Mouse (Mus musculus) erythroblast, adult 5-6 weeks (primary cell): ENCODE measurements around the gene Lasp1. TPM values are rescaled to one million over a fixed set of nuclear protein-coding genes. Genes with fewer than 3 reads are reported as not detected.
"Not testable (repeated sequence)": the region's sequence is repeated elsewhere in the genome, so short reads cannot be mapped to it uniquely, and the experiment has no call there.

ENCODE experiments used
- ATAC-seq: replicated peaks from 2 replicates; pipeline ENCODE4 v1.8.0; 2016; ENCODE audit warnings: moderate number of reproducible peaks, mild to moderate bottlenecking, moderate TSS enrichment, inconsistent platforms; ENCODE audit not compliant: poor library complexity, low FRiP score, severe bottlenecking
- total RNA-seq, 2 experiments: library from RNA; stranded (forward) in 1 of 2; stranded (reverse) in 1 of 2; fragments of 150-400 nt in 1 of 2; fragments of 200-764, 138-1000 nt in 1 of 2; gene quantifications; 2 replicates each; pipeline versions ENCODE4 v1.2.3 to v1.2.4; 2015 to 2017; ENCODE audit warnings: low replicate concordance in 2 of 2

The Lasp1 gene
- total RNA-seq, 2 experiments from 2014 or later: 54.8 to 129 TPM

DNA sequence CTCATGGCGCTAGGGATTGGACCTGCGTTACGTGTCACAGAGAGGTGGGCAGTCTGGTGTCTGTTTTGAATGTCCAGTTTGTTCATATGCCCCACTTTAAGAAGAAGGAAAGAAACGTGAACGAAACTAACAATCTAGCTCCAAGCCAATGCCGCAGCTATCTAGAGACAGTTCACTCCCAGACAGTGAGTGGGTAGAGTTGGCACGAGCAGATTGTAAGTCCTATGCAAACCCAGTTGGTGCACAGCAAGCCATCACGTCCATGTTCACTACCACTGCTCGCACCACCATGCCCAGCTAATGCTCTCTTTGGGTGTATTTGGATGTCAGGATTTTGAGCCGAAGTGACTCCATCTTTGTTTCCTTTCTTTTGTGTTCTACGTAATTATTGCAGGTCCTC, 25.4 kb downstream of the Lasp1 start:
- no peak for ATAC-seq

DNA sequence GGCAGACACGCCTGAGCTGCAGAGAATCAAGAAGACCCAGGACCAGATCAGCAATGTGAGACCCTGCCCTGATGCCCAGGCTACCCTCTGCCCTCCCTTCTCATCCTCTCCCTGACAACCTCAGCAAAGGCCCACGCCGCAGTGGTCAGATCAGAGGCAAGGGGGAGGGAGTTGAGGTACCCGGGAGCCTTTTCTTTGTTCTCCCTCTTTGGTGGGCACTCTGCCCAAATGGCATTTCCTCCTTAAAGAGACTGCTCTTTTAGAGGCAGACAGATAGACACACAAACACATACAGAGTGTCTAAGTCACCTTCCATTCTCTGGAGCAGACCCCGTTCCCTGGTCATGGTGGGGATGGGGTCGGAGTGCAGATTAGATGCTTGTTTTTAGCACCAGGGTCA, 26.1 kb downstream of the Lasp1 start:
- no peak for ATAC-seq

DNA sequence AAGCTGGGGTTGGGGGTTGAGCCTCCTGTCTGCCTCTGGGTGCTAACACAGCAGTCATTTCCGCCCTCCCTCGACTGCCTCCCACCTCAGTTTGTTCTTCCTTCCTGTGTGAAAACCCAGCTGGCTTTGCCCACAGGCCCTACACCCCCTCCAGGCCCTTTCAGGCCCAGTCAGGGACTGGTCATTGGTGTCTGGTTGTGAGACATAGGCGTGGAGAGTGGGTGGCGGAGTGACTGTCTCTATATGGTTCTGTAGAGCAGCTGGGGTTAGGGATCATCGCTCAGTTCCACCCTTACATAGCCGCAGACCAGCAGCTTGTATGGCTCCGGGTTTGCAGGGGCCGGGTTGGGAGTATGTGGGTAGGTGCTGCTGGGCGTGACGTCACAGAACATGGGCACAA, 26.5 kb downstream of the Lasp1 start:
- no peak for ATAC-seq

DNA sequence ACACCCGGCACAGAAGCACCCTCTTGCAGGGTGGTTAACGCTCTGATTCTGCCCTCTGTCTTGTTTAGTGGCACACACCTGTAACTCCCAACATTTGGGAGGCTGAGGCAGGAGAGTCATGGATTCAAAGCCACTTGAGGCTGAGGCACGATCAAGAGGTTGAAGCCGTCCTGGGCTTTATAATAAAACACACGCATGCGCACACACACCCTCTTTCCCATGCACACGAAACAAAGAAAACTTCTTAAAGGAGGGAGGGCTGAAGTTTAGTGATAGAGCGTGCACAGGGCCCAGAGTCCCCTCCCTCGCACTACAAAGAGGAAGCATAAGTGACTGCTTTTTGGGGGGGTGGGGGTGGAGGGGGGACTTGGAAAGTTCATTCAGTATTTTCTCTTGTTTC, 27.2 kb downstream of the Lasp1 start:
- no peak for ATAC-seq

DNA sequence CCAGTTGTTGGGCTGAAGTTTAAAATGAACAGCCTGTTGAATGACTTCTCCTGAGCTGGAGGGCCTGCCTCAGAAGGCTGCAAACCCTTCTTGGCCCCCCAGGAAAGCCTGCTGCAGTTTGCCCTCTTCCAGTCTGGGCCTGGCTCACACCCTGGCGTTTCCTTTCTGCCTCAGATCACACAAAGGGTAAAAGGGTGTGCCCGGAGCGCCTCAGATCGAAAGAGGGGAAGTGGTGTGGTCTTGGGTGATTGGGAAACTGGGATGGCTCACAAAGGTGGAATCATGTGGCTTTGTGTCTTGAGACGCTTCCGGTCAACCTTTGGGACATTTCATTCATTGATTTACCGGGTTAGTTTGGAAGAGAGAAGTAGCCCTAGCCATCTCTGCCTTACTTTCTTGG, 27.6 kb downstream of the Lasp1 start:
- no peak for ATAC-seq

DNA sequence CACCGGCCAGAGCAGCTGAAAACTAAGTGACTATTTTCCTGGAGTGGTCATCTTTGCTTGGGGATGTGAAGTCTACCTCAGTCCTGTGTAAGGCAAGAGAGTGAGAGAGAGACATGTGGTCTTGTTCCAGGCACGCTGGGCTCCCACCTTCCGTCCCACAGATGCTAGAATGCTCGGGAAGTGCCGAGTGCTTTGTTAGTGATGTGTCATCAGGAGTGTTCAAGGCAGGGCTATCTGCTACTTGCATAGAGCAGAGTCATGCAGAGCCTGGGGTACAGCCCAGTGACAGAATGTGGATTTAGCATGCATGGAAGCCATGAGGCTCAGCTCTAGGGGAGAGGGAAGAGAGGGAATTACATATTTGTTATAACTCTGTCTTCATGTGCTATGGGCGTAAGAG, 28.9 kb downstream of the Lasp1 start:
- ATAC-seq: no peak

DNA sequence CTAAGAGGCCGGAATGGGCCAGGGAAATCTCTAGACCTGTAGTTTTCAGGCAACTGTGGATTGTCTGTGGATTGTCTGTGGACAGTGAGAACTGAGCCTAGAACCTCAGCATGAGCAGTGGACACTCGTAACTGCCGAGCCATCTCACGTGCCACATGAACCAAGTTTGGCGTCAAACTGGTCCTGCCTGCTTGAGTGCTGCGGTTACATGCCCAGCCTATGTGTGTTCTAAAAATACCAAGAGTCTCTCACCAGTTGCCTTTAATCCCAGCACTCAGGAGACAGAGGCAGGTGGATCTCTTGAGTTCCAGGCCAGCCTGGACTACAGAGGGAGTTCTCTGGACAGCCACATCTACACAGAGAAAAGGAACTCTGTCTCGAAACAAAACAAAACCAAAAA, 30.6 kb downstream of the Lasp1 start:
- ATAC-seq: no peak

DNA sequence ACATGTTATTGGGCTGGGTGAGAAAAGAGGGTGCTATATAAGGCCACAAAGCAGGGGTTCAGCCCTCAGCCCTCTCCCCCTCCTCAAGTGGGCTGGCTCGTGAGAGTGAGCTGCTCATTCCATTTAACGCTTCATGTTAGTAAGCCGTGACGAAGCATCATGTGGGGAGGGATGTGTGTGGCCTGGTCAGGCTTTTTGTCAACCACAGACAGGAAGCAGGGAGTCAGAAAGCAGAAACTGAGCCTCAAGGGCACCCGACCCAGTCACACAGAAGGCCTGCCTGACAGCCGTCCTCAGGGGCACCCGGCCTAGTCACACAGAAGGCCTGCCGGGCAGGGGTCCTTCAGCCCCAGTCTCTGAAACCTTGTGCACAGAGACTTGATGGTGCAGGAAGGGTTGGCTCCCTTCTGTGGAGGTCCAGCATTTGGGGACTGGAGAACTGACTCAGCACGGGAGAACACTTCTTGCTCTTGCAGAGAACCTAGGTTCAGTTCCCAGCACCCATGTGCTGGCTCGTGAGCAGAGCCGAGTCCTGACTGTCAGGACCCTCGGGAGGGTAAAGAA, 31.2 kb downstream of the Lasp1 start:
- no peak for ATAC-seq

DNA sequence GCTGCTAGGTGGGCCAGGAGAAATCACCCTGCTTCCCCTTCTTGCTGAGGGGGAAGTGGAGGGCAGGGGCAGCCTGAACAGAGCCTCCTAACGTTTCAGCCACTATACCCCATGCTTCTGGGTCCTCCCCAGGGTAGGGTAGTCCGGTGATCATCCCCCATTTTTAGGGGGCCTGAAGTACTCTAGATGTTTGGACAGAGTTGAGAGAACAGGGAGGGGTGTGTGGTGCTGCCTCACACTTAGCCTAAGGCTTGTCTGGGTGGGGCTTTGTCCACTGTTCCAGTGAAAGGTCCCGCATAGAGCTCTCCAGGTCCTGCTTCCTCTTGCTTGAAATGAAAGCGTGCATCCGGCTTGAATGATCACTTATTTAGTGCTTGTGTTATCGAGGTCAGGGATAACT, 31.7 kb downstream of the Lasp1 start:
- ATAC-seq: no peak

DNA sequence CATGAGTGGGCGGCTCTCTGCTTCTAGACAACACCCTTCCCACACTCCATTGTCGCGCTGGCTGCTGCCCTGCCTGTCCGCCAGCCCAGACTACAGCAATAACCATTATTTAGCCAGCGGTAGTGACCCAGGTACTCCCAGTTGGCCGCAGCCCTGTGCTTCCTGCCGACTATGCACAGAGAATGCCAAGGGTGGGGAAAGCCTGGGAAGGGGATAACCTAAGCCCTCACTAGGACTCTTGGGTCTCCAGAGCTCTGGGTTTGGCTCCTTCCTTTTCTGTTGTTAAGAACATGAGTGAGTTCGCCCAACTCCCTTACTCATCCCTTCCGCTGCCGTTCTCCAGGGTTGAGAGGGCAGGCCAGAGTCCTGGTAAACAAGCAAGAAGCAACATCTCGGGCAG, 33.2 kb downstream of the Lasp1 start:
- no peak for ATAC-seq

DNA sequence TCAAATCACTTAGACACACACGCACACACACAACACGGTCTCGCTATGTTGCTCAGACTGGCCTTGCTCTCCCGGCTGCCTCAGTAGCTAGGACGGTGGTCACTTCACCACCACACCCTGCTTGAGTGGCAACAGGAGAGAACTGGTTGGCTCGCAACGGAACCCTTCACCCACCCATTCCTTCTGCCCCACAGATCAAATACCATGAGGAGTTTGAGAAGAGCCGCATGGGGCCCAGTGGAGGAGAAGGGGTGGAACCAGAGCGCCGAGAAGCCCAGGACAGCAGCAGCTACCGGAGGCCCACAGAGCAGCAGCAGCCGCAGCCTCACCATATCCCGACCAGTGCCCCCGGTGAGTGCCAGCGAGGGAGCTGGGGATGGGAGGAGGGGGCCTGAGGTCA, 34.6 kb downstream of the Lasp1 start:
- ATAC-seq: no peak

DNA sequence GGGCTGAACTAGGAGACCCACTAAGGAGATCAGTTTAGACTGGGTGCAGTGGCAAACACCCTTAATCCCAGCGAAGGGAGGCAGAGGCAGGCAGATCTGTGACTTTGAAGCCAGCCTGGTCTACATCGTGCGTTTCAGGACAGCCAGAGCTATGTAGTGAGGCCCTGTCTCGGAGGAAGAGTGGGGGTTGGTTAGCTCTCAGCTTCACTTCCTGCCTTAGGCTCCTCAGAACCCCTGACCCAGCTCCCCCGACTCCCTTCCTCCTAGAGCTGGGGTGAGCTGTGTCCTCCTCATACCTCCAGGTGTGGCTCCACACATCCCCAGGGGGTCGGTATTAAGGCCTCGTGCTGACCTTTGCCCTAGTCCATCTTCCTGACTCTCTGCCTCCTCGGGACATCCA, 37.7 kb downstream of the Lasp1 start:
- no peak for ATAC-seq

DNA sequence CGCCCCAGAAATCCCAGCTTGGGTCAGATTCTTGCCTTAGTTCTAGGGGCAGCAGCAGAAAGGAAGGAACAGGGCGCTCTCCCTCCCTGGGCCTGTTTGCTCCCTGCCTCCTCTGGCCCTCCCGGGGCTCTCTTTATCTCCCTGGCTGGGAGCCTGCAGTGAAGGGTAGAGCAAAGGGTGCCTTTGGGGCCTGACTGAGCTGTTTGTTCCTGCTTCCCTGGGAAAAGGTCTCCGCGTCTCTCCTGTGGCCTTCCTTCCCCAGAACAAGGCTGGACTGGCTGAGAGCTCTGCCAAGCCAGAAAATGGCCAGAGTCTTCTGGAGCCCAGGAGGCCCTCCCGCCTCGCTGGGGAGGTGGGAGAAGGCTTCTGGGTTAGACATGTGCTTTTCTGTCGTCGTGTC, 38.3 kb downstream of the Lasp1 start:
- not testable (repeated sequence) for ATAC-seq

DNA sequence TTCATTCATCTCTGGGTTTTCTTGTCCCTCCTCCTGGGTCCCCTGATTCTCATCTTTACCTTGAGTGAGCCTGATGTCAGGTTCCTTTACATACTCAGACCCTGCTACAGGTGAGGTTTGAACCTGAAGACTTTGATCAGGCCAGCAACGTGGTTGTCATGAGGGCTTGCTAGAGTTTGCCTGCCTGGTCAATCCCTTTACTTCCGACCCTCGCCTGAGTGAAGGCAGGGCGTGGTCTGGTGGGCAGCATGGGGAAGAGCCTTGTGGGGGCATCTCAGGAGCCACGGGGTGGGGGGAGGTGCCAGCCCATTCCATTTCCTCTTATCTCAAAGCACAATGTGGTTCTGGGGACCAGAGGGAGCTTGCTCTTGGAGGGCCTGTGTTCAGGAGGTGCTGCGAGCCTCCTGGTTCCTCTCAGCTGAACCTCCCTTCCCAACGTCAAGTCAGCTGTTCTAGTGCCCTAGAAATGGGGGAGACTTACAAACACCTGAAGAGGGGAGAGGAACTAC, 38.9 kb downstream of the Lasp1 start:
- no peak for ATAC-seq

DNA sequence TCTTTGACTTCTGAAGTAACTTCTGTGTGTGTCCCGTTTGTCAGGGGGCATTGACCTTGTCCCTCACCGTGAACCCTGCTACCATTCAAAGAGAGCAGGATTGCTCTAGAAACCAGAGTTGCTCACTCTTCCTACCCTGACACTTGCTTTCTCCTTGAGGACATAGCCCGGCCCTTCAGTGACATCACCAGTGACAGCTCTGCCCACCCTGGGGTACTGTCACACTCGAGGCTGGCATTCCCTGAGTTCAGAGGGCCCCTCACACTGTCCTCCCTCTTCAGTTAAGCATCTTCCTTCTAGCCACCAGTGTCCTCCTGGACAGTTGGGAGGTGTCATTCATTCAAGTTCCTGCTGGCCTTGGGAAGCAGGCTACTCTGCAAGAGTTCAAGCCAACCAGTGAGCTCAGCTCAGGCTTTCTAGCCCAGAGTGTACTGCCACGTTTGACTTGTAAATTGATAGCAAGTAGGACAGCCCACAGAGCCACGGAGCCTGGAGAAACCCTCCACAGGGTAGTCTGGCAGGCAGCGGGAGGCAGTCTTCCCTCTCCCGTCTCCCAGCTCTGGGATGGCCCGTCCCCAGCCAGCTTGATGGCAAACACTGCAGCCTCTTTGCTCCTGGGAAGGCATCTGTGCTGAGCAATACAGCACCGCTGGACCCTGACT, 40.1 kb downstream of the Lasp1 start:
- ATAC-seq: no peak

DNA sequence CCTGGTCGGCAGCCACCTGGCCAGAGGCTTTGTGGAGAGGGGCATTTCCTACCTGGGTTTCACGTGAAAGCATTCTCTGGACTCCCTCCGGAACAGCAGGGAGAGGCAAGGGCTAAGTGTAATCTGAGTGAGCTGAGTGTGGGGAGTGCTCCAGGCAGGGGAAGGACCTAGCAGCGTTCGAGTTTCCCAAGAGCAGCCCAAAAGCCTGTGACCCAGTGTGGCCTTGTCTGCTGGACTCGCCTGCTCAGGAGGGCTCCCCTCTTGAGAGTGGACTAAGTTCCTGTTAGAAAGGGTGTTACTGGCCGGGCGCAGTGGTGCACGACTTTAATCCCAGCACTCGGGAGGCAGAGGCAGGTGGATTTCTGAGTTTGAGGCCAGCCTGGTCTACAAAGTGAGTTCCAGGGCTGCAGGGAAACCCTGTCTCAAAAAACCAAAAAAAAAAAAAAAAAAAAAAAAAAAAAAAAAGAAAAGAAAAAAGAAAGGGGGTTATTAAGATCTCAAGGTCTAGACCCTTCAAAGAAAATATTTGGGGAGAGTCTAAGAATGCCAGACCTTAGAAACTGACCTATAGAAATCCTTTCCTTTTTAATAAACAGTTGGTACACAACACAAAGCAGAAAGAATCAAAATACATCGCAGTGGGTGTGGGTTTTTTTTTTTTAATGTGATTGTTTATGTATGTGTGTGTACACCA, 40.8 kb downstream of the Lasp1 start:
- ATAC-seq: no peak

DNA sequence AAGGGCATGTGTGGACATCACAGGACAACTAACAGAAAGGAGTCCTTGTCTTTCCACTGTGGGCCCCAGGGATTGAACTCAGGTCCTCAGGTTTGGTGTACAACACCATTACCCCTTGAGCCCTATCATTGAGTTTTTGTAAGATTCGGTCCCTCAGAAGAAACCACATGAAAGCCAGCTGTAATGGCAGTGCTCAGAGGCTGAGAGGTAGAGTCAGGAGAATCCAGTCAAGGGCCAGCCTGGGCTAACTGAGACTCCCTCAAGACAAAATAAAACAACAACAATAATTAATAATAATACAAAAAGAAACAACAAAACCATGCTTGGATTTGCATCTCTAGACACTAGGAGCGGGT, 41.3 kb downstream of the Lasp1 start:
- ATAC-seq: no peak

DNA sequence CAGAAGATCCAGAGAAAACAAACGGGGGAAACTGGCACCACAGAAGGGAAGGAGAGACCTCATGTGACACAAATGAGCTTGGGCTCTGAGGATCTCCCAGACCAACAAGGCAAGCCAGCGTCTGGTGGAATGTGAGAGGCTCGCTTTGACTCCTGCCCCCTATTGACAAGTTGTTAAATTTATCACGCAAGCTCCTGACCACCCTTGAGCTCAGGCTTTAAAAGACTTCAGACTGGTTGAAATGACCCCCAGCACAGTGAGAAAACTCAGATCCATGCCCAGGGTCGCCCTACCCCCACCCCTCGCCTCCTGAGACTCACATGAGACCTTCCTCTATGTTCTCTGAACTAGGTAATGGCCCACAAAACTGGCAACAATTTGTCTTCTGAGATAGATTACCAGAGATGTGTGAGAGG, 41.7 kb downstream of the Lasp1 start, which contains the start of gene B230217C12Rik:
Gene B230217C12Rik (plus strand): TSS at position 242 of the 416 bp plus-strand sequence.
- ATAC-seq: no peak

DNA sequence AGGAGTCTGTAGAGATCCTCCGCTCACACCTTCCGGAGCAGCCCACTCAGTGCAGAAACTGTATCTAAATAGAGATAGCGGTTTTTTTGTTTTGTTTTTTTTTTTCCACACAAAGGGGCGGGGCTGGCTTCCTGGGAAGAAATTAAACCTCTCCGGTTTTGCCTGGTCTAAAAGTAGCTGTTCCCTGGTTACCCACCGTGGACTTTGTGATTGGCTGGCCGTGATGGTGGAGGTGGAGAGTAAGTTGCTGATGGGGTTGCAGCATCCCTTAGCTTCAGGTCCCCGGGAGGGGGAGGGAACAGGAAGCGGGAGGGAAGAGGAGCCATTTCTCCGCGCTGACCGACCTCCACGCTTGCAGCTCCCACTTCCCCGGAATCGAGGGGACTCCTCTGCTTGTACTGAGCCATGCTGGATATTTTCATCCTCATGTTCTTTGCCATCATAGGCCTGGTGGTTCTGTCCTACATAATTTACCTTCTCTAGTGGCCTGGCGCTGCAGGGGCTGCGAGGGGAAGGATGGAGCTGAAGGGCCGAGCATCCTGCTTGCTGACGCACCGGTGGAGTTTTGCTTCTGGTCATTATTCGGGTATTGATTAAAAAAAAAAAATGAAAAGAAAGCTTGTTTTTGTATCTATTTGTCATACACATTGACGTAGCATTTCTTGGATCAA, 42.3 kb downstream of the Lasp1 start:
- no peak for ATAC-seq

DNA sequence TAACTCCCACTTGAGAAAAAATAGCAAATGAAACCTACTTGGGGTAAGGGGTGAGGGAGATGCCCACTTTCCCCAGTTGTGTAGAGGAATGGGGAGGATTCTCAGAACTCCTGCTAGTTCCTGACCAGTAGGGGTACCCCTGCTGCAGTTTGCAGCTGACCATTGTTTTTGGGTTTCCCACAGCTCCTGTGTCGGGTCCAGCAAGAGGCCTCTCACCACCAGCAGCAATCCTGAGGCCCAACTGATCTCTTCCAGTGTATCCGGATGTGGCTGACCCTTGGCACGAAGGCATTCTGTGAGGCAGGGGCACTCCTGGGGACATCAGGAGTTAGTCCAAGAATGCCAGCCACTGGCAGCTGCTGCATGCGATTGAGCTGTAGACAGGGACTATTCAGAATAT, 43.2 kb downstream of the Lasp1 start:
- ATAC-seq: no peak

DNA sequence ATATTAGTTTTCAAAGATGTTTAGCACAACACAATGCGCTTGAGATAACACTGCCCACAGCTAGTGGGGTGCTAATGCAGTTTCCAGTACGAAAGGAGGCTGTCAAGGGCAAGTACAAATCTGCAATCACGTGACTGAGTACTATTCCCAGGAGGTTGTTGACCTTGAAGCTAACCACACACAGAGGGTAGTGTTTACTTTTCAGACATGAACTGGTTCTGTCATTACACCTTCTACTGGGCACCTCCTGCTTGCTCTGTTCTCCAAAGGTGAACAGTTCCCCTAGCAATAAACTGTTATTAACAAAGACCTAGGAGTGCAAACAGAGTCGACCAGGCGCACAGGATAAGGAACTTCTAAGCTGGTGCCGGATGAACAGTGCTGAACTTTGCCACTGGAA, 51.6 kb downstream of the Lasp1 start:
- ATAC-seq: no peak
